Mouse (Mus musculus): ENCODE measurements at regions not wholly inside any gene's neighbourhood (a gene's known extent, or its start where the extent isn't known, plus 50 kb on each side); places are given as distances from the start of the nearest gene placed in this dataset.

DNA sequence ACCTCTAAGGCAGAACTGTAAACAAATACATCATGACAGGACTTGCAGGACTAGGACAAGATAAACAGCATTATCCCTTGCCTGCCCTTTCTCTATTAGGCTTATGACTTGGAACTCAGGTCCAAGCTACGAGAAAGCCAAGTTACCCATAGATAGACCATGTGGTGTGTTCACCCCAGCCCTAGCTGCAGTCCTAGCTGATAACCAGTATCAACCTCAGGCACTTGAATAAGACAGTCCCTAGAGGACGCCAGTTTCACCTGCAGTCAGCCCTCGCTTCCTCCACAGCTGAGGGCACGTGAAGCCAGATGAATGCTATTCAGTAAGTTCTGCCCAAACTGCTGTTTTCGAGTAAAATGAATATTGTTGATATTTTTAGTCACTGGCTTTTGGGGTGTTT, 239.5 kb downstream of the Insig2 start:
- TF ChIP-seq CTCF (IDR thresholded peaks at IDR 0.05; ENCODE audit: borderline replicate concordance, extremely low read depth, insufficient read depth, insufficient read length) (no peak), POLR2A (IDR thresholded peaks at IDR 0.05; ENCODE audit: borderline replicate concordance, extremely low read depth, insufficient read depth, insufficient read length, poor library complexity, severe bottlenecking) (no peak)
